Mouse (Mus musculus) inflammation-experienced regulatory T-cells, adult 16 weeks (primary cell): ENCODE measurements around the gene Prr29. TPM values are rescaled to one million over a fixed set of nuclear protein-coding genes. Genes with fewer than 3 reads are reported as not detected.

Experiments
- polyA plus RNA-seq: library from polyadenylated mRNA; unstranded; fragments of 100-300 nt; shearing (Covaris generic); gene quantifications from one replicate; pipeline ENCODE4 v1.2.1, GENCODE M21; 2017

The Prr29 gene
- not detected for polyA plus RNA-seq

GRCm38 (mm10) chr11:106365366-106365765, at the start of gene Prr29:
Gene Prr29 (plus strand): TSS chr11:106365472.

GRCm38 (mm10) chr11:106353188-106353587, 12.1 kb upstream of the Prr29 start, which contains the start of gene Scn4a:
Gene Scn4a (minus strand): TSS chr11:106353288.

GRCm38 (mm10) chr11:106387791-106388216, 22.5 kb downstream of the Prr29 start, which contains the start of gene Icam2:
Gene Icam2 (minus strand): TSS chr11:106388075.

Other genes starting within 250 kb of the Prr29 start
- not detected for gene Gm10840, start 204.6 kb upstream of the Prr29 start, polyA plus RNA-seq
- gene Limd2, start 204.6 kb upstream of the Prr29 start, polyA plus RNA-seq, result 952 TPM
- 41.8 TPM for gene Strada, start 163.3 kb upstream of the Prr29 start, polyA plus RNA-seq
- gene Ccdc47, start 149.1 kb upstream of the Prr29 start, polyA plus RNA-seq, result 136 TPM
- gene Ddx42, start 148.5 kb upstream of the Prr29 start, polyA plus RNA-seq, result 105 TPM
- gene Ftsj3, start 109.4 kb upstream of the Prr29 start, polyA plus RNA-seq, result 86.4 TPM
- 203 TPM for gene Psmc5, start 109.3 kb upstream of the Prr29 start, polyA plus RNA-seq
- gene Smarcd2, start 92.5 kb upstream of the Prr29 start, polyA plus RNA-seq, result 18.2 TPM
- not detected for gene Tcam1, start 88.8 kb upstream of the Prr29 start, polyA plus RNA-seq
- gene Gh, start 63.6 kb upstream of the Prr29 start, polyA plus RNA-seq, result not detected
- 56.1 TPM for gene Cd79b, start 50.7 kb upstream of the Prr29 start, polyA plus RNA-seq
- not detected for gene Scn4a, start 12.2 kb upstream of the Prr29 start, polyA plus RNA-seq
- gene Icam2, start 22.6 kb downstream of the Prr29 start, polyA plus RNA-seq, result 104 TPM
- 2.3 TPM for gene Ern1, start 122.4 kb downstream of the Prr29 start, polyA plus RNA-seq
- 29.4 TPM for gene Tex2, start 248.0 kb downstream of the Prr29 start, polyA plus RNA-seq